Mouse (Mus musculus) cerebellum, postnatal 36 days (tissue): ENCODE measurements around the gene Olfr119.
"Not testable (repeated sequence)": the region's sequence is repeated elsewhere in the genome, so short reads cannot be mapped to it uniquely, and the experiment has no call there.

Experiments used
- DNase-seq, 2 experiments: peaks; one replicate each; pipeline ENCODE4 v3.0.0; 2021 to 2022; ENCODE audit warnings: mixed read lengths in 2 of 2

Olfr119 gene

DNA sequence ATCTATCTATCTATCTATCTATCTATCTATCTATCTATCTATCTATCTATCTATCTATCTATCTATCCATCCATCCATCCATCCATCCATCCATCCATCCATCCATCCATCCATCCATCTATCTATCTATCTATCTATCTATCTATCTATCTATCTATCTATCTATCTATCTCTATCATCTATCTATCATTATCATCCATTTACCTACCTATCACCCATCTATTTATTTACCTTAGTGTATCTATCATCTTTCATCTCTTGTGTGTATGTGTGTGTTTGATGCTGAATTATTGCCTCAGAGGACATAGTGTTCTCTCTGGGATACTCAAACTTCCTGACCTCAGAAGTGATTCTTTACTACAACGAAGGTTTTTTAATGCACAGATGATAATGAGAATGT is at the start of gene Olfr119:
Olfr119 (plus strand) TSS at position 301 of the 400 bp plus-strand sequence.
- DNase-seq, result not testable (repeated sequence)

DNA sequence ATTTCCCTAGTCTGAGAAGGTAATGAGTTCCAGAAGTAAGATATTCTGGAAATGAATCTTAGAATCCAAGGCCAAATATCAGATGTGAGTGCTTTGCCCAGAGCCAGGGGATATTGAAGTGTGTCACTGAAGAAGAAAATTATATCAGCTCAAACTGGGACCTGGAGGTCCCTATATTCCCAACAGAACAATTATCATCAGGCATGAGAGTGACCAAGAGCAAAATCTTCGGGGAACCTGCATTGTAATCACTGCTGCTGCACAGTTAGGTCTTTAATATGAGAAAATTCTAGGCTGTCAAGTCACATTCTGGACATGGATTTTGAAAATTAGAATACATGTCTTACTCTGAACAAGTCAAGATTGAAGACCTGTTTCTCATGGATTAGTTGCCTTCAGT is 32.7 kb upstream of the Olfr119 start, which contains the start of gene Olfr117:
Olfr117 (minus strand) TSS at position 101 of the 400 bp plus-strand sequence.
- DNase-seq, result no peak

DNA sequence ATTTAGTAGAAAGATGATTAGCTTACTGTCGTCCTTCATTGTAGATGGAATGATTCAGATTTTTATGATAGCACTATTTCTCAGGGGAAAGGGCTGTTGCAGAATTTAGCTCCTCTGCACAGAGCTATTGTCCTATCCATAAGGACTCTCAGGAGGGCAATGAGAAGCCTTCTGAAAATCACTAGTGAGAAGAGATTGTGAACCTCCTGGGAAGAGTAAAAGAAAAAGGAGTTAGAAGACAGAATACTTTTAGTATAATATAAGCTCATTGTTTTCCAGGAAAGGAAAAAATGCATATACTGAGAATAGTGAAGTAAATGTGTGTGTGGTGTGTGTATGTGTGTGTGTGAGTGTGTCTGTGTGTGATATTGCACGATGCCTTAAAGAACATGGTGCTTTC is 29.7 kb upstream of the Olfr119 start, which contains the start of gene Olfr118:
Olfr118 (plus strand) TSS at position 301 of the 400 bp plus-strand sequence.
- no peak for DNase-seq

DNA sequence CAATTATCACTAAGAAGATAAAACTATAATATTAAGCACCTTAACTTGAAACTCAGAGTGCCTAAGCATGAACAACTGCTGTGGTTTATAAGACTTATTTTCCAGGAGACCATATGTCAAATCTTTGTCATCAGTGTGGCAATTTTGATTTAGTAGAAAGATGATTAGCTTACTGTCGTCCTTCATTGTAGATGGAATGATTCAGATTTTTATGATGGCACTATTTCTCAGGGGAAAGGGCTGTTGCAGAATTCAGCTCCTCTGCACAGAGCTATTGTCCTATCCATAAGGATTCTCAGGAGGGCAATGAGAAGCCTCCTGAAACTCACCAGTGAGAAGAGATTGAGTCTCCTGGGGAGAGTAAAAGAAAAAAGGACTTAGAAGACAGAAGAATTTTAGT is 25.1 kb downstream of the Olfr119 start, which contains the start of gene Olfr120:
Olfr120 (plus strand) TSS at position 301 of the 400 bp plus-strand sequence.
- no peak for DNase-seq

DNA sequence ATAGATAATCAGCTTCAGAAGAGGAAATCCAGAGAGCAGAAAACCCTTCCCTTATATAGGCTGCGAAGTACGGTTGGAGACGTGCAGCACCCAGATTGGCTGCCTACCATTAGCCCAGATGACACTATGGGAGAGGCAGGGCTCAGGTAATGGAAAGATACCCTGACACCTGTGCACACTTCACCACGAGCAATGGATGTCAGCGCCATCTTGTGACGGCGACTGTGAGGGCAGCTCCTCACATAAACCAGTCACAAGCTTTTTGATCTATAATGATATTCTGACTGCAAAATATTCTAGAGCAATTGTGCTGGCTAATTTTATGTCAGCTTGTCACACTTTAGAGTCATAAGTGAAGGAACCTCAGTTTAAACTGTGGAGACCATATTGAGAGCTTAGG is 41.7 kb downstream of the Olfr119 start:
- DNase-seq, result peak in 1 of 2 experiments; percentile 0
